Mouse (Mus musculus): ENCODE results near the gene Dnajb1. TPM values are rescaled to one million over a fixed set of nuclear protein-coding genes. Genes with fewer than 3 reads are reported as not detected.
A peak's percentile ranks its signal among the peaks of the same experiment; 100 is the strongest.

The Dnajb1 gene
- total RNA-seq, 2 experiments from 2014 or later: 20.0 to 22.3 TPM

DNA sequence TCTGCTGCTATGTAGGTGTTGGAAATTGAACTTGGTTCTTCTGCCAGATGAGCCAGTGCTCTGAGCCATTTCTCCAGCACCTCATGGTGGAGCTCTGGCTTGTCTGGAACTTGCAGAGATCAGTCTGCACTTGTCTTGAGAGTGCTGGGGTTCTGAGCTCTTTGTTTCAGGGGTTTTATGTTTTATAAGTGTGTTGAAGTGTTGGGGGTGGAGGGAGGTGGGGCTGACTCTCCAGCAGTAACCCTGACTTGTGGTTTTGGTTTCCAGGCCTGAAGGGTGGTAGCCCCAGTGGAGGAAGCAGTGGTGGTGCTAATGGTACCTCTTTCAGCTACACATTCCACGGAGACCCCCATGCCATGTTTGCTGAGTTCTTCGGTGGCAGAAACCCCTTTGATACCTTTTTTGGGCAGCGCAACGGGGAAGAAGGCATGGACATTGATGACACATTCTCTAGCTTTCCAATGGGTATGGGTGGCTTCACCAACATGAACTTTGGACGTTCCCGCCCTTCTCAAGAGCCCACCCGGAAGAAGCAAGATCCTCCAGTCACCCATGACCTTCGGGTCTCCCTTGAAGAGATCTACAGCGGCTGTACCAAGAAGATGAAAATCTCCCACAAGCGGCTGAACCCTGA is 1.7 kb downstream of the Dnajb1 start:
- no peak for DNase-seq

DNA sequence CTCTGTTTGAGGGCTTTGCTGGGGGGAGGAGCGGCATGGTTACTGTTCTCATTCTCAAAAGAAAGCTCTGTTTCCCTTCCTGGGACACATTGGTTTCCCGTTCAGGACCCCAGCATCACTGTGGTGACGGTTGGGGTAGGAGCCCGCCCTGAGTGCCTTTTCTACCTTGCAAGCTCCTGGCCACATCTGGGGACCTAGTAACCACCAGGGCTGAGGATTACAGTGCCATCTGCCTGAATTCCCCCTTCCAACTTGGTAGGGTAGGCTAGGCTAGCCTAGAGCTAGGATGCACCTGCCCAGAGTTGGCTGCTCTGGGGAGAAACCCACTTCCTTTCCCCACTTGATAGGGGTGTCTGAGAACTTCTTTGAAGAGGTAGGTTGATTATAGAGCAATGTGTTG is 3.9 kb downstream of the Dnajb1 start:
- no peak for DNase-seq

DNA sequence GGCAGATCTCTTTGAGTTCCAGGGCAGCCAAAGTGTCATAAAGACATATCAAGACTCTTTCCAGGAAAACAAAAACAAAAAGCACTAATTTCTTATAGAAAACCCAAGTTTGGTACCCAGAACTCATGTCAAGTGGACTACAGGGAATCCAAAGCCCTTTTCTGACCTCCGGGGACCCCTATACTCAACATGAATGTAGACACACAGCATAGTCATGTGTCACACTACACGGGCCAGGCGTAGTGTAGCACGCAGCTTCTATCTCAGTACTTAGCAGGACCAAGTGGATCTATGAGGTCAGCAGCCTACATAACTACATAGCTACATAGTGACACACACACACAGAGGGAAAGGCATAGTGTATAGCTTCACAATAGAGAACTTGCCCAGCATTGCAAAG is 5.7 kb downstream of the Dnajb1 start:
- DNase-seq: no peak

DNA sequence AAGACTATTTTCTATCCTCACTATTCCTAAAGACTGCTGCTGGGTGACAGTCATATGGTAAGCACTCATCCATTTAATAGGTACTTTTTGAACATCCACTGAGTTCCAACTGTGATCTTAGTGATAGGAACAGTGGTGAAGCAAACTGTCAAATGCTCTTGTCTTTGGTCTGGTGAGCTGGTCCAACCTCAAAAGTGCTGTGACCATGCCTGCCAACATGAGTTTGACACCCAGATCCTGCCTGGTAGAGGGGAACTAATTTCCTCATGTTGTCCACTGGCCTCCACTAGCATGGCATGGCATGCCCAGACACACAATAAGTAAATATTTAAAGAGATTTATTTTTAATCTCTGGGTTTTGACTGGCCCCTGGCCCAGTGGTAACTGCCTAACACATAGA is 8.6 kb downstream of the Dnajb1 start:
- no peak for DNase-seq

DNA sequence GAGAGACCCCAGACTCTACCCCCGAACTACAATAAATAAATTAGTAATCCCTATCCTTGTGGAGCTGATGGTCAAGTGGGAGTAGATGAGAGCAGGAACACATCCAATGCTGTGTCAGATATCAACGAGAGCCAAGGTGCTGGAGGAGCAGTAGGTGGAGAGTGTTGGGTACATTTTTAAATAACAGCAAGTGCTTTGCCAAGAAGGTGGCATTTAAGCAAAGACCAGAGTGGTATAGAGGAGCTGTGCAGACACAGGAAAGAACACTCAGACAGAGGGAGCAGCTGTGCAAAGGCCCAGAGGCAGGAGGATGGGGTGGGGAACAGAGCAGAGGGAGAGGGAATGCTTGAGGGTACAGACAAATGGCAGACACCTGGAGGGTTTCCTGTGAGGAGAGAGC is 9.1 kb downstream of the Dnajb1 start:
- no peak for DNase-seq

DNA sequence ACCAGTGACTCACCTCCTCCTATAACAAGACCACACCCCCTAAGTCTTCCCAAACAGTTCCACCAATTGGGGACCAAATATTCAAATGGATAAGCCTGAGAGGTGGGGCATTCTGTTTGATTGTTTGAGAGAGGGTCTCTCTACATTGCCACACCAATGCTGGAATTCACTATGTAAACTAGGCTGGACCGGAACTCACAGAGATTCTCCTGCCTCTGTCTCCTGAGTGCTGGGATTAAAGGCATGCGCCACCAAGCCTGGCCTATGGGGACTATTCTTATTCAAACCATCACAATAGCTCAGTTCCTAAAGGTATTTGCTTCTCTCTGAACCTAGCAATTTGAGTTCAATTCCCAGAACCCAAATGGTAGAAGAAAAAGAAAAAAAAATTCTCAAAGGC is 10.6 kb downstream of the Dnajb1 start:
- DNase-seq: no peak

DNA sequence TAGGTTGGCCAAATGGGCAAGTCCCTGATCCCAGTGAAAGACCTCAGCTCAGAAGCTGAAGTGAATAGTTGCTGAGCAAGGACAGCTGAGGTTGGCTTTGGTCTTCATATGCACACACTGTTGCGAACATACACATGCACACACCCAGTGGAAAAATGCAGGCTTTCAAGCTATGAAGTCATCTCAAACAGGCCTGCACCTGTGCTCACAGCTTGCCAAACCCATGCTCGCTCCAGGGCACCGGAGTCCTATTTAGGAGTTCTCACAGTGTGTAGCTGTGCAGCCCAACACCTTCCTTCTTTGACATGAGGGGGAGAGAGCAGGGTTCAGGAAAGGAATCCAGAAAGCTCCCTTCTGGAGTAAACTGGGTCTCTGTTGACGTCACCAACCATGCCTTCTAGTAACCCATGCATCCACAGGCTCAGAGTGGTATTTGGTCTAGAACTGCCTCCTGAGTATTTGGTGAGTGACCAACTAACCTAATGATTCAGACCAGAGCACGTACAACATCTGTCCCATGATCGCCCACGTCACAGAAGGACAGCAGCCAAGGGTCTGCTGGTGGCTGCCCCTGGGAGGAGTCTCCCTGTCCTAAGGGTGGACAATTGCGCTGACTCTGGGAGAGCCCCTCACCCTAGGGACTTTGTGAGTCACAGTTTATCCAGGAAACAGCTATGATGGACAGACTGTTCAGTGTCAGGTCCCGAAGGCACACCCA is 11.7 kb downstream of the Dnajb1 start:
- DNase-seq: no peak

DNA sequence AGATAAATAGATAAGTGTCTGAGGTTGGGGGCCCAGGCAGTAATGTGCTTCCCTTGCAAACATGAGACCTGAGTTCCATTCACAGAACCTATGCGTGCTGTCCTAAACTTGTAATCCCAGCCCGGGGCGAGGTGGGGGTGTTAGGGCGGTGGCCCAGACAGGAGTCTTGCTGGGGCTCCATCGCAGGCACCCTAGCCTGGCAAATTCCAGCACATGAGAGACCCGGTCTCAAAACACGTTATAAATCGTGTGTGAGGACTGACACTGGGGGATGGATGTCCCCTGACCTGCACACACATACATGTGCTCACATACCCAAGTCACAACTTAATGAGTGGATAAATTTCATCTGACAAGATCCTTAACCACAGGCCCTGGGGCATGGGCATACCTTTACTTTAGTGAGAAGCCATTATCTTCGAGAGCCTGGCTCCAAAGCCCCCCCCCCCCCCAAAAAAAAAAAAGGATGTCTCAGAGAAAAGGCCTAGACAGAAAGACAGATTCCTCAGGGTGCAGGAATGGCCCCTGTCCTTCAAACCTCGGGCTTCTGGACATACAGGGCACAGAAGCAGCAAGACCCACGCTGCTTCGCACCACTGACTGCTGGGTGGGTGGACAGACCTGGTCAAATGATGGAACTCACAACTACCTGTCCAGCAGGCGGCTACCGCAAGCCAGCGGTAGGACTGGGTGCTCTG is 13.8 kb downstream of the Dnajb1 start:
- no peak for DNase-seq

DNA sequence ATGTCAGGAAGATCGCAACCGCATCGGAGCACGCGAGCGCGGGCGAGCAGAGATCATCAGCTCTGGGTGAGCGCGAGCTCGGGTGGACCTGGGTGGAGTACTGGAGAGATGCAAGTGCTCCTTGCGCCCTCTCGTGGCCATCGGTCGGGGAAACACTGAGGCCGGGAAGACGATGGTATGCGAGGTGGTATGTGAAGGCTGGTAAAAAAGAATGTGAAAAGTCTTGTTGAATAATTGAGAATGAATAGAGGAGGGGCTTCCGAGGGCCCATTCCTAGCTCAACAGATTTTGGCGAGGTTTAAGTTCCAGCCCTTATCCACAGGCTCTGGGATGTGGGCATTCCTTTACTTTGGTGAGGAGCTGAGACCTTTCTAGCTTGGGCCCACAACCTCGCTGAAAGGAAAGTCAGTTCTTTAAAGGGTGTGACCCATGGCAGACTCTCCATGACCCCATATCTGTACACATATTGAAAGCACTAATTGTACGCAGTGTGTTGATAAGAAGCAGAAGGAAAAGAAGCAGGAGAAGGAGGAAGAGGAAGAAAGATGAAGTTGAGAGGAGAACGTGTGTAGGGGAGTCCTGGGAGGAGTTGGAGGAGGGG is 14.5 kb downstream of the Dnajb1 start:
- peak; percentile 86 to 94 for DNase-seq

DNA sequence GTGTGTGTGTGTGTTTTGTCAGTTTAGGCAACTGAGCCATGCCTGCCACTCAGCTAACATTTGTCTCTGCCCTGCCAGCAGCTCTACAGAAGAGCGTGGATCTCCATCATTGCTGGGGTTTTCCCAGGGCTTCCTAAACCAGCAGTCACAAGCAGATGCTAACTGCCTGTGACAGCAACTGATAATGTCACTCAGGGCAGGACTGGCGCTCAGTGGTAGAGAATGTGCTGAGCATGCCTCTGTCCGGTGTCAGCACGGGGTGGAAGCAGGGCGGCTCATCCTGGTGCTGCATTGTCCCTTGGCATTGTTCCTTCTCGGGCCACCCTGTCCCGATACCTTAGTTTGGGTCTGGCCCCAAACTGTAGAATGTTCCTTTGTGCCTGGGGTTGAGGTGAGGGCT is 15.6 kb downstream of the Dnajb1 start:
- no peak for DNase-seq

DNA sequence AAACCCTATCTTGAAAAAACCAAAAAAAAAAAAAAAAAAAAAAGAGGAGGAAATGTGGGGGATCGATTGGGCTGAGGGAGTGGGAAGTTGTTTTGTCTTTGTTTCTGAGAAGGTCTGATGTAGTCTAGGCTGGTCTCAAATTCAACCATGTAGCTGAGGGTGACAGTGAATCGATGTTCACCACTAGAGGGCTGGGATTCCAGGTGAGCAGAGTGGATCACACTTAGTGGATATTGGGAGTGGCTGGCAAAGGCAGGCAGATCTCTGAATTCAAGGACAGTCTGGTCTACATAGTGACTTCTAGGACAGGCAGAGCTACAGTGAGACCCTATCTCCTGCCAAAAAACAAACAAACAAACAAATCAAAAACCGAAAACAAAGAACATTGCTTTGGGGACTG is 16.7 kb downstream of the Dnajb1 start:
- peak in 1 of 2 experiments; percentile 41 for DNase-seq

DNA sequence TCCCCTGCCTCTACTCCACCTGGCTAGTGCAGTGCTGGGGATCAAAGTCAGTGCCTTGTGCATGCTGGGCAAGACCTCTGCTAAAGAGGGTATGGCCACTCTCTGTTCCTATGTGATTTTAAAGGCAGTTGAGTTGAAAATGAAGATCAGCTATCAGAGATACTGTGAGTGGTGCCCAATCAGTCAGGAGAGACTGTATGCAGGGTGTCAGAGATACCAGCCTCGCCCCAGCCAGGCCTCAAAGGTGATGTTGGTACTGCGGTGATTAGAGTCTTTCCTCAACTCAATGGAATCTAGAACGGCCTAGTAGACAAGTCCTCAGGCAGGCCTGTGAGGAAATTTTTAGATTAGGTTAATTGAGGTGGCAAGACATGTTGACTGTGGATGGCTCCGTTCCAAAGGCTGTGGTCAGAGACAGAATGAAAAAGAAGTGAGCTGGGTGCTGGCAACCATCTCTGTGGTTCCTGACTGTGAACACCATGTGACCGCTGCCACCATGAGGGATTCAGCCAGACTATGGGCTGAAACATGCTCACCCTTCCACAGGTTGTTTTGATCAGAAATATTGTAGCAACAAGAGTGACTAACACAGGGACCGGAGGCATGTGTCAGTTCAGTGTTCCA is 17.8 kb downstream of the Dnajb1 start:
- DNase-seq: no peak

DNA sequence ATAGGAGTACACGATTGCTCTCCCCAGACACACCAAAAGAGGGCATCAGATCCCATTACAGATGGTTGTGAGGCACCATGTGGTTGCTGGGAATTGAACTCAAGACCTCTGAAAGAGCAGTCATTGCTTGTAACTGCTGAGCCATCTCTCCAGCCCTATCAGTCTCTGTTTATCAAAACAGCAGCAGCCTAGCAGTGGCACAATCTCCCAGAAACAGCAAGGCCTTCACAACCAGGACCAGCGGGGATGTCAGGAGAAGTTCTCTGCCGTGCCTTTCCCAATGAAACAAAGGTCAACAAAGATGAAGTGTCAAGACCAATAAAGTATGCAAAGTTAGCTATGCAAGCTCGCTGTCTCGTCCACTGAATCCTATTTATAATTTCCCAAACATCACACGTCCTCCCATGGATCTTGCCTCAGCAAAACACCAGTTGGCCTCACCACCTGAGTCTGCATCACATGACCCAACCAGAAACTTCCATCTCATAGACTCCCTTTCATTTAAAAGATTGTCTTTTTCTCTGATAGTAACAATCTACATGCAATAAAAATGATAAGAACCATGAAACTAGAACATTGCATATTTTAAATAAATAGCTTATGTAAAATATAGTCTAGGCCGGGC is 24.2 kb downstream of the Dnajb1 start:
- DNase-seq: no peak

DNA sequence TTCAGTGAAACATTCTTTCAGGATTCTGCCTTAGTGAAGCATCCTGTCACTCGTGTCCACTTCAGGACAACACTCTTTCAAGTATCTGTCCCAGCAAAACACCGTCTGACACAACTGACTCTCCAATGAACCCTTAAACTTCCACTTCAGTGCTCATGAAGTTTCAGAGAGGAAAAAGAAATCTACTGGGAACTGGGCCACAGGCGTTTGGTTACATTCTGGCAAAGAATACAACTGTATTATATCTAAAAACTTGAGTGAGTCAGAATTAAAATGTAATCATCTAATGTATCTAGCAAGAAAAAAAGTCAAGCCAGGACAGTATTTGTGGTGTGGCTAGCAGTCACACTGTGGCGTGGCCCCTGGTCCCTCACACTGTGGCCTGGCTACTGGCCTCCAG is 30.9 kb downstream of the Dnajb1 start:
- DNase-seq: no peak

DNA sequence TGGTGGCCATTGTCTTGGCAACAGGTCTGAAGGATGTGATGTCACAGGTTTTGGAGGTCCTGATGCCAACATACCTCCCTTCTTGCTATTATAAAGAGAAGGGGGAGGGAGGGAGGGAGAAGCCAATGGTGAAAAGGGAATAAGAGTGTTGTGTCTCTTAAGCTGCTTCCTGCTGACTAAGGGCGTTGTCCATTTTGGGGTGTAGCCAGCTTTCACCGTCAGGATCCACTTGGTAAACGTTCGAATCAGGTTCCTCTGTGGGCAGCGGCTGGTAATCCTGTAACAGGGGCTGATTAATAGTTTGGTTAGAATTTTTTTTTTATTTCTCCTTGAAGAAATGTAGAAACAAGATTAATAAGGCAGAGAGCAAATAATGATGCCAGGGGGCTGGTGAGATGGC is 31.7 kb downstream of the Dnajb1 start:
- DNase-seq: no peak

DNA sequence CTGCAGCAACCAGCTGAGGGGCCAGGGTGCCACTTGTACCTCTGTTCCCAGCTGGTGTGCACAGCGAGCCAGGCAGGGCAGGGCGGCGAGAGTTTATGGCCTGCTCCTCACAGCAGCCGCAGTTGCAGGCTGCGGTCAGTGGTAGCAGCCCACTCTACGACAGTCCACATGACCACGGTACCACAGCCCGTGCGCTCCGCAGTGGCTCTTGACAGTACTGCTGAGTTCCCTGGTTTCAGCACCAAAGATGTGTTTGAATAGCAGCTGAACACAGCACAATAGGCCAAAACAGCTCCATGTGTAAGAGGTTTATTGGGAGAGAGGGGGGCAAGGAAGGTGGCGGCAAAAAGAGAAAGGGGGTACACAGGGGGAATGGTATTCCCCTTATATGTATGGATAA is 39.5 kb downstream of the Dnajb1 start:
- DNase-seq: no peak

DNA sequence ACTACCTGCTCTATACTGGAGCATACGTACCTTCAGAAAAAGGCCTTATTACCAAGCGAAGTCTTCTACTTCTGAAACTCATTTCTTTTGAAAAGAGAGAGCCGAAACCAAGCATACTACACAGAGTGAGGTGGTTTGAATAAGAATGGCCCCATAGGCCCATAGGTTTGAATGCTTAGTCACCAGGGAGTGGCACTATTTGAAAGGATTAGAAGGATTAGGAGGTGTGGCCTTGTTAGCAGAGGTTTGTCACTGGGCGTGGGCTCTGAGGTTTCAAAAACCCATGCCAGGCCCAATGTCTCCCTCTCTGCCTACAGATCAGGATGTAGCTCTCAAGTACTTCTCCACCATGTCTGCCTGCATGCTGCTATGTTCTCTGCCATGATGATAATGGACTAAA is 40.0 kb downstream of the Dnajb1 start:
- DNase-seq: no peak

DNA sequence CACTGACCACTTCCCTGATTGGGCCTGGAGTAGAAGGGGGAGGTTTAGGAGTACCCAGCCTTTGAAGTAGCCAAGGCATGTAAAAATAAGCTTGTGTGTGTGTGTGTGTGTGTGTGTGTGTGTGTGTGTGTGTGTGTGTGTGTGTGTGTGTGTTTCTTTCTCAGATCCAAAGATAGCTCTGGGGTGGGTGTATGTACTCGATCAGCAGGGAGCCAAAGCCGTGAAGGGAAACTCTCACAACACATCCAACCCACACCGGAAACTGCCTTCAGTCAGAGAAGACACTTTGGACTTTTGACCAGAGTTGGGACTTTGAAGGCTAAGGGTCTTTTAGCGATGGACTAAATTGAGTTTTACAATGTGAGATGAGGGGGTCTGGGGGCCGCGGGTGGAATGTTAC is 41.7 kb downstream of the Dnajb1 start:
- no peak for DNase-seq

DNA sequence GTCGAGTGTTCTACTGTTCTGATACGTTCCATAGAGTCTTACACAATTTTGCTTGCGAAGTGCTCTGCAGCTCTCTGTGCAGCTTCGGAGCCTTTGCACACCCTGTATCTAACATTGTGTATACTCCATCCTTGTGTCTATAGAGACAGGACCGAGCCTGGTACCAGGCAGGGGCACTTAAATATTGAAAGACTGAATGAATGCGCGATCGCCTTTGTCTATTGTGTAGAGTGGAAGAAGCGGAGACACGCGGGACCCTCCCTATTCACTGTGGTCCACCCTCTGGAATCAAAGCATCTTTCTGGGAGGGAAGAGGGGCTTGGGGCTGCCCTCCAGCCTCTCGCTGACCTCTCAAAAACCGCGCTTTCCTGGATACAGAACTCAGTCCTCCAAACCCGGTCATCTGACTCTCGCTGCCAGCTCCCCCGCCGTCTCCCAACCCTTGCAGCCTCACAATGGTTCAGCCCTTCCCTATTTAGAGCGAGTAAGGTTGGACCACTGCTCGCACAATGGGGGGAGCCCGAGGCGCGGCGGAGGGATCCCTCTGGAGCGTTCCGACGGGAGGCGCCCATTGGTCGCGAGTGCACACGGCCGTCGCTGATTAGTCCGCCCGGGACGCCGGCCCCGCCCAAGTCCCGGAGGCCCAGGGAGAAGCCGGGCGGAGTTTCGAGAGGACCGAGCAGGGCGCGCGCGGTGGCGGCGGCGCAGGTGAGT is 44.2 kb downstream of the Dnajb1 start, which contains the start of gene Gipc1:
Gipc1 (plus strand) TSS at position 648 of the 714 bp plus-strand sequence.
- DNase-seq: peak; percentile 95 to 98

DNA sequence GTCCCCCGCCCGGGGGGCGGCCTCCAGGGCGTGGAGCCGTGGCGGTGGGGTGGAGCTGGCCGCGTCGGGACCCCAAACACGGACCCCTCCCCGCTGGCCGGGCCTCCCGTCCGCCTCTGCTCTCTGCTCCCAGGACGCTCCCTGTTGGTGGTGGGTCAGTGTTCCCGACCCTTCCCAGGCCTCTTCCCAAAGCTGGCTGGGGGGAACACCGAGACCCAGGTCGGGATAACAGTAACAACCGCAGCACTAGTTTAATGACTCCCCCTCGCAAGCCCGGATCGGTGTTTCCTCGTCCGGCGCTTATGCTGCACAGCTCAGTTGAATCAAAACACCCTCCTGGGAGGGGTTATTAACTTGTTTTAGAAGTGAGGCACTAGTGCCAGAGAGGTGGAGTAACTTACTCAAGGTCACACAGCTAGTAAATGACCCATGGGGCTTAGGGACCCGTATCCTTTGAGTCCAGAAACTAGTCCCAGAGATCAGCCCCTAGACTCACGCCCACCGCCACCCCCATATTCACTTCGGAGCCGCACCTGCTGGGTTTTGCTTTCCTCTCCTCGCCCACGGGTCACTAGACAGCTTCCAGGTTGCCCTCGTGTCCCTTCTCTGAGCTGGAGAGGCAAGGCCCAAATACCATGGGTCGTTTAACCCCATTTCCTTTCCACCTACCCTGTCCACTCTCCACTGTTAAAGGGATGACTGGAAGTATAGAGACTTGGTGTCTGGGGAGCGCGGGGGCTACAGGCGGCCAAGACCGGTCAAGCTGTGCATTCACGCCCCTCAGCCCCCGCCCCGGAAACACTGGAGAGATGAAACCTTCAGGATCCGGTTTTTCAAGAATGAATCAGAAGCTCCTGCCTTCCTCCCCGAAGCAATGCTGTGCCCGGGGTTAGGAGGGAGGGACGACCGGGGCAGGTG is 45.0 kb downstream of the Dnajb1 start:
- peak in 1 of 2 experiments; percentile 52 for DNase-seq
